Mouse (Mus musculus): ENCODE measurements around the gene Slc16a5. TPM values are rescaled to one million over a fixed set of nuclear protein-coding genes. Genes with fewer than 3 reads are reported as not detected.
"Not testable (repeated sequence)": the region's sequence is repeated elsewhere in the genome, so short reads cannot be mapped to it uniquely, and the experiment has no call there.

Gene Slc16a5
- polyA plus RNA-seq, 1 experiment: not detected

- H3K4me1 ChIP-seq (ENCODE audit: control insufficient read depth, insufficient read depth, low read length): peaks cover 4% of the 10 kb centered on the region; the same call in 1 of the 2 replicates
- H3K27ac ChIP-seq (ENCODE audit: insufficient read depth, low read depth, low read length): no peak overlapping the region
- 79% methylated on average over 4 of the region's 4 CpGs for WGBS
- H3K4me3 ChIP-seq (ENCODE audit: insufficient read depth, low read depth, low read length): no peak overlapping the region
- TF ChIP-seq POLR2A (IDR thresholded peaks at IDR 0.05; ENCODE audit: insufficient read depth, low read depth, low read length) (no peak), CTCF (IDR thresholded peaks at IDR 0.05; ENCODE audit: insufficient read depth, low read depth, low read length) (no peak)
These were observed 9.0 kb upstream of the Slc16a5 start for GRCm38 (mm10) chr11:115453306-115453705.

DNA sequence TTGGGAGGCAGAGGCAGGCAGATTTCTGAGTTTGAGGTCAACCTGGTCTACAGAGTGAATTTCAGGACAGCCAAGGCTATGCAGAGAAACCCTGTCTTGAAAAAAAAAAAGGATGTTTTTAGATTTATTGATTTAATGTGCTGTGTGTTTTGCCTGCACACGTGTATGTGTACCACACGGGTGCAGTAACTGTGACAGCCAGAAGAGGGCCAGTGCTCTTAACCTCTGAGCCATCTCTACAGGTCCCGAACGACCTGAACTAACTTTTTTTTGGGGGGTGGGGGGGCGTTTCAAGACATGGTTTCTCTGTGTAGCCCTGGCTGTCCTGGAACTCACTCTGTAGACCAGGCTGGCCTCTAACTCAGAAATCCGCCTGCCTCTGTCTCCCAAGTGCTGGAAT, 7.5 kb upstream of the Slc16a5 start:
- H3K4me3 ChIP-seq (ENCODE audit: insufficient read depth, low read depth, low read length); H3K4me1 ChIP-seq (ENCODE audit: control insufficient read depth, insufficient read depth, low read length); H3K27ac ChIP-seq (ENCODE audit: insufficient read depth, low read depth, low read length): not testable (repeated sequence)
- 86% methylated on average over 6 of the region's 6 CpGs for WGBS

GRCm38 (mm10) chr11:115455619-115456018, 6.7 kb upstream of the Slc16a5 start:
- no peak overlapping the region for H3K27ac ChIP-seq (ENCODE audit: insufficient read depth, low read depth, low read length)
- H3K4me3 ChIP-seq (ENCODE audit: insufficient read depth, low read depth, low read length): no peak overlapping the region
- 89% methylated on average over 15 of the region's 15 CpGs for WGBS
- TF ChIP-seq CTCF (IDR thresholded peaks at IDR 0.05; ENCODE audit: insufficient read depth, low read depth, low read length): no peak
- TF ChIP-seq POLR2A (IDR thresholded peaks at IDR 0.05; ENCODE audit: insufficient read depth, low read depth, low read length): no peak
- H3K4me1 ChIP-seq (ENCODE audit: control insufficient read depth, insufficient read depth, low read length): peaks cover 4% of the 10 kb centered on the region; the same call in 1 of the 2 replicates

DNA sequence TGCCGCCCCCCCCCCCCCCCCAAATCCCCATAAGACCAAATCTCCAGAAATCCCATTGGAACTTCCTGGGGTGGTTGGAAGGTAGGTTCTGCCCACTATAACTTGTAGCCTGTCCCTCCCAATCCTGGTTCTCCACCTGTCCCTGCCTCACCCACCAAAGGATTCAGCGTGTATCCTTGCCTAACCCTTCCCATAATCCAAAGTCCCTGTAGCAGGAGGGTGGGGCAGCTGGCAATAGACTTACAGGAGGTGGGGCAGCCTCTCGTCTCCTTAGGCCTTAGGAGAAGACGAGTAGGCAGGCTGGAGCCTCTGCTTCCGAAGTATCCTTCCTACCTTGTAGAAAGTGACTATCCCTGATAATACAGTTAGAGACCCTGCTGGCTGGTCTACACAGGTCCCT, 6.1 kb upstream of the Slc16a5 start:
- WGBS: 90% methylated on average over 5 of the region's 5 CpGs
- H3K4me1 ChIP-seq (ENCODE audit: control insufficient read depth, insufficient read depth, low read length): peaks cover 4% of the 10 kb centered on the region; the same call in 1 of the 2 replicates
- H3K4me3 ChIP-seq (ENCODE audit: insufficient read depth, low read depth, low read length): no peak overlapping the region
- H3K27ac ChIP-seq (ENCODE audit: insufficient read depth, low read depth, low read length): no peak overlapping the region
- TF ChIP-seq CTCF (IDR thresholded peaks at IDR 0.05; ENCODE audit: insufficient read depth, low read depth, low read length) (no peak), POLR2A (IDR thresholded peaks at IDR 0.05; ENCODE audit: insufficient read depth, low read depth, low read length) (no peak)

DNA sequence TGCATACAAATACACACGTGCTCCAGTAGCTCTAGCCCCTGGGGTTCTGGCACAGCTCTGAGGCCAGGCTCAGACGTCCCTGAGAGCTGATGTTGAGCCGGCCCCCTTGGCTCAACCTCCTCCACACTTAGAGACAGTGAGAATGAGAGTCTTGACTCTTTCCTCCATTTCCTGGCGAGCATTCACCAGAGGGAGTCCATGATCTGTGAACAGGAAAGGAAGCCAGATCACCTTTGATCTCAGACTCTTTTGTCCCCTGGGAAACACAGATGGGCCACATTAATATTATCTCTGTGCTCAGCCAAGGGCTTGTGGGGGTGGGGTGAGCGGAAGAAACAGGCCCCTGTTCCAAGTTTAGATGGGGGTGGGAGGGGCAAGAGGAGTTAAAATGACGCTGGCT, 4.9 kb upstream of the Slc16a5 start:
- H3K4me3 ChIP-seq (ENCODE audit: insufficient read depth, low read depth, low read length): no peak overlapping the region
- 34% methylated on average over 6 of the region's 6 CpGs for WGBS
- no peak overlapping the region for H3K27ac ChIP-seq (ENCODE audit: insufficient read depth, low read depth, low read length)
- peaks cover 4% of the 10 kb centered on the region; the same call in 1 of the 2 replicates for H3K4me1 ChIP-seq (ENCODE audit: control insufficient read depth, insufficient read depth, low read length)
- TF ChIP-seq POLR2A (IDR thresholded peaks at IDR 0.05; ENCODE audit: insufficient read depth, low read depth, low read length) (no peak), CTCF (IDR thresholded peaks at IDR 0.05; ENCODE audit: insufficient read depth, low read depth, low read length) (no peak)

GRCm38 (mm10) chr11:115460976-115461375, 1.3 kb upstream of the Slc16a5 start:
- Histone ChIP-seq H3K4me1 (ENCODE audit: control insufficient read depth, insufficient read depth, low read length) (peaks cover 10% of the 10 kb centered on the region; the same call in 1 of the 2 replicates), H3K4me3 (ENCODE audit: insufficient read depth, low read depth, low read length) (no peak overlapping the region), H3K27ac (ENCODE audit: insufficient read depth, low read depth, low read length) (no peak overlapping the region)
- TF ChIP-seq POLR2A (IDR thresholded peaks at IDR 0.05; ENCODE audit: insufficient read depth, low read depth, low read length) (no peak), CTCF (IDR thresholded peaks at IDR 0.05; ENCODE audit: insufficient read depth, low read depth, low read length) (no peak)
- 41% methylated on average over 8 of the region's 8 CpGs for WGBS

GRCm38 (mm10) chr11:115461846-115462242, 430 bp upstream of the Slc16a5 start:
- TF ChIP-seq CTCF (IDR thresholded peaks at IDR 0.05; ENCODE audit: insufficient read depth, low read depth, low read length) (no peak), POLR2A (IDR thresholded peaks at IDR 0.05; ENCODE audit: insufficient read depth, low read depth, low read length) (no peak)
- Histone ChIP-seq H3K4me3 (ENCODE audit: insufficient read depth, low read depth, low read length) (no peak overlapping the region), H3K4me1 (ENCODE audit: control insufficient read depth, insufficient read depth, low read length) (peaks cover 10% of the 10 kb centered on the region; the same call in 1 of the 2 replicates), H3K27ac (ENCODE audit: insufficient read depth, low read depth, low read length) (no peak overlapping the region)
- WGBS: 88% methylated on average over 5 of the region's 5 CpGs

DNA sequence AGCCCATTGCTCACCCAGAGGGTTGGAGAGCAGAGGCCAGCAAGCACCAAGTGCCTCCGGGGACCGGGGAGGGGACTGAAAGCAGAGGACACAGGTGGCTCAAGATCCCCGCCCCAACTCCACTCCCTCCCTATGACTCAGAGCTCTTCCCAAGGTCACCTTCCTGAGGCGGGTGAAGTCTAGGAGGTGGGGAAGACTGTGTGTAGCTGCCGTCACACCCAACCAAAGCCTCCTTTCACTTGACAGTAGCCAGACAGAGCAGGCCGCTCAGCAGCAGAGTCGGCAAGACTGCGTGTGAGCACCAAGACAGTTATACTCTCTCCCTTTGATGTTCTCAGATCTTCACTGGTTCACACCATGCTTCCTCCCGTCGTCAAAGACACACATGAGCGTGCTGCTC, 1.1 kb downstream of the Slc16a5 start:
- H3K4me3 ChIP-seq (ENCODE audit: insufficient read depth, low read depth, low read length): no peak overlapping the region; the same call in 1 of the 2 replicates
- peaks cover 11% of the 10 kb centered on the region; the same call in 1 of the 2 replicates for H3K4me1 ChIP-seq (ENCODE audit: control insufficient read depth, insufficient read depth, low read length)
- no peak for TF ChIP-seq CTCF (IDR thresholded peaks at IDR 0.05; ENCODE audit: insufficient read depth, low read depth, low read length)
- H3K27ac ChIP-seq (ENCODE audit: insufficient read depth, low read depth, low read length): no peak overlapping the region
- 73% methylated on average over 11 of the region's 11 CpGs for WGBS

- 87% methylated on average over 8 of the region's 8 CpGs for WGBS
- H3K27ac ChIP-seq (ENCODE audit: insufficient read depth, low read depth, low read length): no peak overlapping the region
- TF ChIP-seq CTCF (IDR thresholded peaks at IDR 0.05; ENCODE audit: insufficient read depth, low read depth, low read length) (no peak), POLR2A (IDR thresholded peaks at IDR 0.05; ENCODE audit: insufficient read depth, low read depth, low read length) (no peak)
- H3K4me1 ChIP-seq (ENCODE audit: control insufficient read depth, insufficient read depth, low read length): peaks cover 11% of the 10 kb centered on the region; the same call in 1 of the 2 replicates
- no peak overlapping the region for H3K4me3 ChIP-seq (ENCODE audit: insufficient read depth, low read depth, low read length)
These were observed 2.6 kb downstream of the Slc16a5 start for GRCm38 (mm10) chr11:115464851-115465250.

DNA sequence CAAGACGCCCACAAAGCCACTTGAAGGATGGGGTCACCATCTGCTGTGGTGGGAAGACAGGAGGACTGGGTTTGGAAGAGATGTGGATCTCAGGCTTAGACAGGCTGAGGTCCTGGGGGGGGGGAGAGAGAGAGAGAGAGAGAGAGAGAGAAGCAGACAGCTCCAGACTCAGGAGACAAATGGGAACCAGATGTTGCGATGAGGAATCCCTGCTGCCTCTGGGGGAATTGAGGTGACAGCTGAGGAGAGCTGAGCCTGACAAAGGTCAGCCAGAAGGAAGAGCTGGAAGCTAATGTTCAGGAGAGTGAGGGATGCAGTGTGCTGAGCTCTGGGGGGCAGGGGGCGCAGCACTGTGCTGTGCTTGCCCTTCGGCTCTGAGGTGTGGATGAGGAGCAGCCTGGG, 4.9 kb downstream of the Slc16a5 start:
- 56% methylated on average over 4 of the region's 4 CpGs for WGBS

More for the DNA sequence above, 4.9 kb downstream of the Slc16a5 start:
- TF ChIP-seq CTCF (IDR thresholded peaks at IDR 0.05; ENCODE audit: insufficient read depth, low read depth, low read length): no peak
- TF ChIP-seq POLR2A (IDR thresholded peaks at IDR 0.05; ENCODE audit: insufficient read depth, low read depth, low read length): no peak
- no peak overlapping the region for H3K27ac ChIP-seq (ENCODE audit: insufficient read depth, low read depth, low read length)
- peaks cover 11% of the 10 kb centered on the region; the same call in 1 of the 2 replicates for H3K4me1 ChIP-seq (ENCODE audit: control insufficient read depth, insufficient read depth, low read length)
- H3K4me3 ChIP-seq (ENCODE audit: insufficient read depth, low read depth, low read length): no peak overlapping the region
